Mouse (Mus musculus) T-cell, adult 2 months (primary cell): Measurements from ENCODE around the gene Krt39.

ENCODE experiments used
- DNase-seq: peaks from one replicate; pipeline ENCODE4 v3.0.0; 2022; ENCODE audit warnings: low spot score

Krt39 gene

GRCm38 (mm10) chr11:99521288-99521860, at the start of gene Krt39:
TSS of gene Krt39 (minus strand) at chr11:99521338.
- no peak for DNase-seq

GRCm38 (mm10) chr11:99566530-99566929, 45.4 kb upstream of the Krt39 start, which contains the start of gene Krtap3-1:
TSS of gene Krtap3-1 (minus strand) at chr11:99566630.
- DNase-seq: no peak

- no peak for DNase-seq
Observed at GRCm38 (mm10) chr11:99562580-99562979, 41.4 kb upstream of the Krt39 start.

GRCm38 (mm10) chr11:99559366-99559765, 38.2 kb upstream of the Krt39 start, which contains the start of gene Gm11939:
TSS of gene Gm11939 (minus strand) at chr11:99559466.
- no peak for DNase-seq

GRCm38 (mm10) chr11:99557976-99558745, 37.0 kb upstream of the Krt39 start:
- no peak for DNase-seq

- DNase-seq: no peak
Observed at GRCm38 (mm10) chr11:99556753-99557152, 35.6 kb upstream of the Krt39 start, which contains the start of gene Krtap3-2. TSS of gene Krtap3-2 (minus strand) at chr11:99556853.

- no peak for DNase-seq
Observed at GRCm38 (mm10) chr11:99556195-99556594, 35.1 kb upstream of the Krt39 start.

GRCm38 (mm10) chr11:99550765-99551164, 29.6 kb upstream of the Krt39 start, which contains the start of gene Krtap3-3:
TSS of gene Krtap3-3 (minus strand) at chr11:99550865.
- no peak for DNase-seq

- DNase-seq: no peak
Observed at GRCm38 (mm10) chr11:99547892-99548291, 26.8 kb upstream of the Krt39 start.

GRCm38 (mm10) chr11:99539721-99540120, 18.6 kb upstream of the Krt39 start:
- no peak for DNase-seq

GRCm38 (mm10) chr11:99514098-99514497, 7.0 kb downstream of the Krt39 start:
- no peak for DNase-seq

- no peak for DNase-seq
Observed at GRCm38 (mm10) chr11:99500095-99500805, 20.9 kb downstream of the Krt39 start.

- DNase-seq: no peak
Observed at GRCm38 (mm10) chr11:99496460-99496859, 24.7 kb downstream of the Krt39 start.

- no peak for DNase-seq
Observed at GRCm38 (mm10) chr11:99494741-99495140, 26.4 kb downstream of the Krt39 start.

- no peak for DNase-seq
Observed at GRCm38 (mm10) chr11:99493574-99493850, 27.6 kb downstream of the Krt39 start.

- DNase-seq: no peak
Observed at GRCm38 (mm10) chr11:99492733-99493573, 28.2 kb downstream of the Krt39 start, which contains the start of gene Krt23. TSS of gene Krt23 (minus strand) at chr11:99493137.

GRCm38 (mm10) chr11:99491040-99491439, 30.1 kb downstream of the Krt39 start:
- DNase-seq: no peak

- no peak for DNase-seq
Observed at GRCm38 (mm10) chr11:99490624-99491023, 30.5 kb downstream of the Krt39 start.

- DNase-seq: no peak
Observed at GRCm38 (mm10) chr11:99489233-99489632, 31.9 kb downstream of the Krt39 start.

GRCm38 (mm10) chr11:99474981-99475380, 46.2 kb downstream of the Krt39 start:
- DNase-seq: no peak

GRCm38 (mm10) chr11:99473433-99473832, 47.7 kb downstream of the Krt39 start:
- no peak for DNase-seq

- no peak for DNase-seq
Observed at GRCm38 (mm10) chr11:99472405-99472804, 48.7 kb downstream of the Krt39 start.
